Mouse (Mus musculus) gastrocnemius, postnatal 36 days (tissue): ENCODE measurements at regions not wholly inside any gene's neighbourhood (a gene's known extent, or its start where the extent isn't known, plus 50 kb on each side); places are given as distances from the start of the nearest gene placed in this dataset.

Experiments used
- microRNA-seq, 2 experiments: library from miRNA; unstranded; fragments of <30 nt; microRNA quantifications; one replicate each; pipeline ENCODE4 v1.2.0; 2021

Small RNA genes lying in the stretch of these regions (microRNA-seq; reads per million reads assigned to microRNA genes)
- 0 reads per million in 2 experiments for gene Mir6363
